Mouse (Mus musculus): ENCODE measurements around the gene Fbp2. TPM values are rescaled to one million over a fixed set of nuclear protein-coding genes. Genes with fewer than 3 reads are reported as not detected.
"Not testable (repeated sequence)": the region's sequence is repeated elsewhere in the genome, so short reads cannot be mapped to it uniquely, and the experiment has no call there.

The Fbp2 gene
- total RNA-seq, 2 experiments from 2014 or later: 38.1 to 40.7 TPM

GRCm38 (mm10) chr13:62866817-62867216 lies 8.6 kb upstream of the Fbp2 start:
- no peak for DNase-seq
- intact Hi-C loops (cut with DNase I): no loop called here

GRCm38 (mm10) chr13:62865651-62866315 lies 7.6 kb upstream of the Fbp2 start:
- intact Hi-C loops (cut with DNase I): no loop called here
- DNase-seq: no peak

DNA sequence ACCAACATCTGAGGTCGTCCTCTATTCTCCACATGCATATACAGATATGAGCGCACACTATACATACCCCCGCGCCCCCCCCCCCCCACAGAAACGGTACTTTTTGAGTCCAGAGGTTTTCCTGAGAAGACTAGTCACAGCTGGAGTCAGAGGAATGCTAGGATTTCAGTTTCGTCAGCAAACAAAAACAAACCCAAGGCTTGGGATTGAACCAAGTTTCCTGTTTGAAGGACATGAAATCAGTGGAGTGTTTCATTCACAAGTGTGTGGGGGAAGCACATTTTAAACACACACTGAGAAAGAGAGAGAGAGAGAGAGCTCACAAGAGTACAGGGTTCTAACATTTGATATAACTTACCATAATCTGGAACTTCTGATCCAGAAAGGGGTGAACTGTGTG lies 5.5 kb upstream of the Fbp2 start:
- intact Hi-C loops (cut with DNase I): no loop called here

GRCm38 (mm10) chr13:62862875-62863274 lies 4.7 kb upstream of the Fbp2 start:
- intact Hi-C loops (cut with DNase I): no loop called here
- DNase-seq: no peak

More for the DNA sequence above, 5.5 kb upstream of the Fbp2 start:
- DNase-seq: no peak

DNA sequence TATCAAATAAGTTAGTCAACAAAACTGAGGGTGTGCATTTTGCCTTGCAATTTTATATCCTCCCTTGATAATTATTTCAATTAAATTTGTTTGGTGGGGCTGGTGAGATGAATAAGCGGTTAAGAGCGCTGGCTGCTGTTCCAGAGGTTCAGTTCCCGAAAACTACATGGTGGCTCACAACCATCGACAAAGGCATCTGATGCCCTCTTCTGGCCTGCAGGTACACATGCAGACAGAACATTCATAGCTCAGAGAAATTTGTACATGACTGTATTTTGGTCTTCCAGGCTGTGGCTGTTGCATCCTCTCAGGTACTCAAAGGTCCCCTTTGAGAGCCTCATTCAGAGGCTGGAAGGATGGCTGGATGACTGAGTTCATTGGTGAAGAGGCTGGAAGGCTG lies 1.8 kb upstream of the Fbp2 start:
- intact Hi-C loops (cut with DNase I): no loop called here
- no peak for DNase-seq

GRCm38 (mm10) chr13:62859251-62859650 lies 1.0 kb upstream of the Fbp2 start:
- intact Hi-C loops (cut with DNase I): loop anchor here (10.0 kb wide), 2 partner anchors 294 to 394 kb away; partner anchors contain the start of gene Gm49359

DNA sequence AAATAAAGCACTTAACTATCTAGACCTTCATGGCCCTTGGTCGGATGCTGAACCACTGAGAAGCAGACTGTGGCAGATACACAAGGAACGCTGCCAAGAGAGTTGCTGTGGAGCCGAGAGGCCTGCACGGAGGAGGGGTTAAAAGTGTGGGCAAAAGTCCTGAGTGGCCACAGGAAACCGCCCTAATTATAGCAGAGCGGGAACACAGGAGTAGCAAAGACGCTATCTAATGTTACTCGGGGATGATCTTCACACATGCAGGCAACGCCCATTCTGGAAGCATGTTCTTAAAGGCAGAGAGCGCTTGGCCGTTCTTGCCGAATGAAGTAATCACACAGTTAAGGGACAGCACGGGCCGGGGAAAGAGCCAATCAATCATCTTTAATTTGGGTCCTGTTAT lies 1.4 kb downstream of the Fbp2 start:
- intact Hi-C loops (cut with DNase I): loop anchor here (2.0 to 10.0 kb wide), 3 partner anchors 232 to 392 kb away; partner anchors contain the start of genes 6720489N17Rik and Gm49359
- peak; percentile 24 to 39 for DNase-seq

More at GRCm38 (mm10) chr13:62859251-62859650, 1.0 kb upstream of the Fbp2 start:
- not testable (repeated sequence) for DNase-seq

DNA sequence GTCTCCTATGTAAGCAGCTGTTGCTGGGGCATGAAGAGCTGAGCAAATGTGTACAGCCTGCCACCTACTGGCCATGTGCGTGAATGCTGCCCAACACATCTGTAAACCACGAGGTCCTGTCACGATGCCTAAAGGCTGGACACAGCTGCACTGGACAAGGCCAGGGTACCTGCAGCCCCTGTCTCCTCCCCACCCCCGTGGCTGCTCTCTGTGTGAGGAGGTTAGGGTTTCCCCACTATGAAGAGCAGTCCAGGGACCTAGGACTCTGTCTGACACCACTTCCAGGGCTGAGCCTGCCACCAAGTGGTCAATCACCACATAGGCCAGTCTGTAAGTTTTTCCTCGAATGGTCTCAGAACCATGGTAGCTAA lies 1.9 kb downstream of the Fbp2 start:
- intact Hi-C loops (cut with DNase I): loop anchor here (2.0 to 10.0 kb wide), 3 partner anchors 231 to 391 kb away; partner anchors contain the start of genes 6720489N17Rik and Gm49359
- peak; percentile 79 to 83 for DNase-seq

GRCm38 (mm10) chr13:62855396-62856304 lies 2.6 kb downstream of the Fbp2 start:
- no peak for DNase-seq
- intact Hi-C loops (cut with DNase I): loop anchor here (2.0 to 10.0 kb wide), 4 partner anchors 91 to 391 kb away; partner anchors contain the start of genes 6720489N17Rik and Gm49359

DNA sequence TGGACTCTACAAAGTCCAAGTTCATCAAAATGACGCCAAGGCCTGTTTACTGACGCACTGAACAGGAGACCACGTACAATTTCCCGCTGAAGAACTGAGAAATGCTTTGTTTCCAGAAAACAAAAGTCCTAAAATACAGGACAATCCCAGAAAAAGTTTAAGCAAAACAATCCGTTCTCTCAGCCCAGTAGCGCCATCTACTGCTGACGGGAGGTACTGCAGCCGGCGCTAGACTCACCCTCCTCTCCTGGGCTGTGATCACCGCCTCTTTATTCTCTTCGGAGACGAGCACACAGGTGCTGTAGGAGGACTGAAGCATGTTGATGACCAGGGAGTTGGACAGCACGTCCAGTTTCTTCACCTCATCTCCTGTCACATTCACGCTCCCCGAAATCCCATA lies 3.6 kb downstream of the Fbp2 start:
- DNase-seq: peak; percentile 74 to 88
- intact Hi-C loops (cut with DNase I): loop anchor here (2.0 to 10.0 kb wide), 3 partner anchors 90 to 390 kb away; partner anchors contain the start of gene Gm49359

DNA sequence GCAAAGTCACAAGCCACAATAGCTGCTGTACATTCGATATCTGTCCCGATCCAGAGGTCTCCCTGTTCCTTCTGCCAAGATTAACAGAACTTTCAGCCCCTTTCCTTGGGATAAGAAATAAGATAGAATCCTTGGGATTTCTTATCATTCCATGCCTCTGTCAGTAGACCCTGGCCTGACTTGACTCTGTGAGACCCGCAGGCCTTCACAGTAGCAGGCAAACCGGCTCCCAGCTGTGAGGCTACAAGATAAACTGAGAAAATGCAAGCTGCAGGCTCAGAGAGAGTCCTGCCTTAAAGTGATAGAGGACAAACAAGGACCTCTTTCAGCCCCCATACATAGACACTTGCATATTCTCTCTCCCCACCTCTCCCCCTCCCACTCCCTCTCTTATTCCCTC lies 24.9 kb downstream of the Fbp2 start:
- DNase-seq: no peak
- intact Hi-C loops (cut with DNase I): no loop called here

DNA sequence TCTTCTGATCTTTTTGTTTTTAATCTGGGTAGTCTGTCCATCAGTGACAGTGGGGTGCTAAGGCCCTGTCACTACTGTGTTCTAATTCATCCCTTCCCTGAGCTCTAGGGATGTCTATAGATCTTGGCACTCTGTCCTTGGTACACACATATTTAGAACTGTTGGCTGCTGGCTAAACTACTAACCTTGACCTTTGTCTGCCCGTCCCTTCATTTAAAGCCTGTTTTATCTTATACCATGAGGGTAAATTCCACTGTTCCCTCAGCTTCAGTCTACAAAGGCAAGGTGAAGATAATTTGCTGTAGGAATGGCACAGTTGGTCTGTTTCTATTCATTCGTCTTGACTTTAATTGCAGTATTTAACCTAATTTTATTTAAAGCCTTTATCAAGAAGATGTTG lies 26.0 kb downstream of the Fbp2 start:
- intact Hi-C loops (cut with DNase I): no loop called here
- no peak for DNase-seq

DNA sequence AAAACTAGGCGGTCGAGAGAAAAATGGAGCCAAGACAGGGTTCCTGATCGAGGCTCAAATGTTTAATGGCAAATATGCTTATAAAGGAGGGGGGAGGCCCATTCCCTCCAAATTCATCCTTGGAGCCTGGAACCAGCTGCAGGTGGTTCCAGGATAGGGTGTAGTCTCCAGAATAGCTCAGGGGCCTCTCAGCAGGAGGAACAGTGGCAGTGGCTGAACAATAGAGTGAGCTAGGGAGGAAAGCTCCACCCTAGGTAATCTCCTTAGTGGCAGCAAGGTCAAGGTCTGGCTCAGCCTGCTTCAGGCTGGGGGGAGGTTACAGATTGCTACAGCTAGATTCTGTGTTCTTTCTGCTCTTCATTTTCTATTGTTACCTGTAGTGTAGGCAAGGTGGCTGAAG lies 42.5 kb downstream of the Fbp2 start:
- intact Hi-C loops (cut with DNase I); DNase-seq: not testable (repeated sequence)

DNA sequence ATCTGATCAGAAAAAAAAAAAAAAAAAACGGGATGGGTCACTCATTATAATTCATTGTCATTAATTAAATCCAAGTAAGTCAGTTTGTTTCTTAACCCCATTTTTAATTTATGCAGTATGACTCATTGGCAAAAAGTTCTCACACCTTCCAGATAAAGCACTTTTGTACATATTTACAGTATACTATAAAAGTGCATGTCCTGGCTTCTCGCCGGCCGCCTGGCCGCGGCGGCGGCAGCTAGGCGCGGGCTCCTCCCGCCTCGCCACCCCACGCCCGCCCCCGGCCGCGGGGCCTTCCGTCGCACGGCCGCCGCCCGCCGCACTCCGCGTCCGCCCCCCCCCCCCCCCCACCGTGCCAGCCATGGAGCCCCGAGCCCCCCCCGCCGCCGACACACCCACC lies 45.5 kb downstream of the Fbp2 start:
- DNase-seq: no peak
- intact Hi-C loops (cut with DNase I): no loop called here

DNA sequence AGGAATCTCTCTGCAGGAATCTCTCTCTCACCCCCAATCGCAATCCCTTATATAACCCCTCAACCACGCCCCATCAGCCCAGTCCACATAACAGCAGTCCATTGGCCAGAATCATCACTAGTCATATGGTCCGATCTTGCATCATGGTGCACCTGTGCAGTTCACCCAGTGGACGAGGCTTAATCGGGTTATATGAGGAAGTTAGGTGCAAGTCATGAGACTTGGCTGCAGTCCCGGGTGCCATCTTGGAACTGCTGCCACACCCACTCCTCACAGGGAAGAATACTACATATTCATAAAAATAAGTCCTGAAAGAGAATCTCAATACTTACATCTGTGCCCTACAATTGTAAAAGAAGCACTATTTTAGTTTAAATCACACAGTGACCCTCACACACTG lies 50.2 kb downstream of the Fbp2 start:
- intact Hi-C loops (cut with DNase I); DNase-seq: not testable (repeated sequence)

Other genes with a start within 250 kb of the Fbp2 start
- 1 to 10 TPM; 1.0 to 1.2 TPM for gene 6720489N17Rik, start 234.2 kb downstream of the Fbp2 start, total RNA-seq (2021)
- 1 to 10 TPM; 3.0 to 4.0 TPM for gene Platr25, start 97.7 kb downstream of the Fbp2 start, total RNA-seq (2021)
- 1 to 10 TPM; 1.1 to 2.1 TPM for gene Gm5141, start 72.6 kb downstream of the Fbp2 start, total RNA-seq (2021)
- gene Fbp1, start 29.9 kb upstream of the Fbp2 start, total RNA-seq (2021): not detected
- gene 2010111I01Rik, start 106.5 kb upstream of the Fbp2 start, total RNA-seq (2021): 100 to 1,000 TPM; 109 to 114 TPM

Measured in heart, postnatal 14 days (tissue).